Mouse (Mus musculus) CH12.LX (cell line): ENCODE measurements at regions not wholly inside any gene's neighbourhood (a gene's known extent, or its start where the extent isn't known, plus 50 kb on each side); places are given as distances from the start of the nearest gene placed in this dataset.

Source experiments
- DNase-seq: peaks from one replicate; pipeline ENCODE4 v3.0.0-alpha.2; 2013; ENCODE audit errors: extremely low read depth
- H3K27ac ChIP-seq: 2 replicates; pipeline ENCODE4 v1.5.1; 2012; ENCODE audit warnings: low read depth, mild to moderate bottlenecking, control low read depth, moderate library complexity; ENCODE audit not compliant: insufficient read depth
- H3K27me3 ChIP-seq: replicated peaks from 2 replicates; pipeline ENCODE3; 2012; ENCODE audit warnings: inconsistent platforms
- H3K36me3 ChIP-seq, 2 experiments: replicated peaks in 1 of 2; 2 replicates each; pipeline versions ENCODE3 to v1.6.1; 2012; ENCODE audit warnings: inconsistent platforms in 1 of 2, low read length in 1 of 2, mild to moderate bottlenecking in 1 of 2, mixed read lengths in 1 of 2, moderate library complexity in 1 of 2; ENCODE audit not compliant: control insufficient read depth in 1 of 2, insufficient read depth in 1 of 2
- H3K4me1 ChIP-seq, 2 experiments: 2 replicates each; pipeline ENCODE4 v1.6.1; 2012; ENCODE audit warnings: inconsistent platforms in 1 of 2, moderate library complexity in 1 of 2; ENCODE audit not compliant: insufficient read depth in 2 of 2, control insufficient read depth in 1 of 2
- H3K4me2 ChIP-seq: 2 replicates; pipeline ENCODE4 v1.6.1; 2012; ENCODE audit warnings: low read depth, mild to moderate bottlenecking, control low read depth; ENCODE audit not compliant: poor library complexity, insufficient read depth, severe bottlenecking
- H3K4me3 ChIP-seq, 3 experiments: fragments of 150-350 bp in 1 of 3; sonication (generic) in 1 of 3; replicated peaks in 1 of 3; 2 replicates each; pipeline versions ENCODE3 to v1.5.1; 2011 to 2012; ENCODE audit warnings: low read depth in 2 of 3, low read length in 2 of 3, mild to moderate bottlenecking in 2 of 3, moderate library complexity in 2 of 3, control low read depth in 1 of 3, improper control_type of control experiment in 1 of 3, inconsistent platforms in 1 of 3, mixed read lengths in 1 of 3; ENCODE audit not compliant: poor library complexity in 1 of 3
- H3K79me2 ChIP-seq: replicated peaks from 2 replicates; pipeline ENCODE4 v1.6.1; 2012; ENCODE audit warnings: mild to moderate bottlenecking, moderate library complexity; ENCODE audit not compliant: control insufficient read depth, poor library complexity, insufficient read depth, severe bottlenecking; ENCODE audit errors: extremely low read depth
- H3K9ac ChIP-seq: 2 replicates; pipeline ENCODE4 v1.6.1; 2012; ENCODE audit warnings: low read depth, mild to moderate bottlenecking, control low read depth, moderate library complexity; ENCODE audit not compliant: insufficient read depth
- H3K9me3 ChIP-seq: replicated peaks from 2 replicates; pipeline ENCODE3; 2012; ENCODE audit warnings: low read length, inconsistent platforms, mixed read lengths
- BHLHE40 ChIP-seq: IDR thresholded peaks from 2 replicates; pipeline ENCODE4 v1.6.1; 2011; ENCODE audit warnings: mild to moderate bottlenecking, low read depth, low read length, improper control_type of control experiment
- CHD1 ChIP-seq: IDR thresholded peaks from 2 replicates; pipeline ENCODE4 v1.6.1; 2012; ENCODE audit warnings: low read depth, low read length, improper control_type of control experiment, inconsistent platforms
- CHD2 ChIP-seq: IDR thresholded peaks from 2 replicates; pipeline ENCODE4 v1.6.1; 2011; ENCODE audit warnings: low read length, improper control_type of control experiment
- ELF1 ChIP-seq: IDR thresholded peaks from 2 replicates; pipeline ENCODE4 v1.6.1; 2014; ENCODE audit warnings: low read depth, mild to moderate bottlenecking, inconsistent platforms, low read length, improper control_type of control experiment
- EP300 ChIP-seq: IDR thresholded peaks from 2 replicates; pipeline ENCODE4 v1.6.1; 2011; ENCODE audit warnings: low read length, improper control_type of control experiment
- ETS1 ChIP-seq: conservative IDR thresholded peaks from 2 replicates; pipeline ENCODE4 v1.6.1; 2012; ENCODE audit warnings: low read depth, mild to moderate bottlenecking, inconsistent platforms, low read length, improper control_type of control experiment, moderate library complexity
- GABPA ChIP-seq: IDR thresholded peaks from 2 replicates; pipeline ENCODE4 v1.6.1; 2012; ENCODE audit warnings: low read depth, low read length, improper control_type of control experiment, inconsistent platforms; ENCODE audit not compliant: insufficient replicate concordance
- HCFC1 ChIP-seq: IDR thresholded peaks from 2 replicates; pipeline ENCODE4 v1.6.1; 2012; ENCODE audit warnings: low read depth, mild to moderate bottlenecking, inconsistent platforms, low read length, improper control_type of control experiment
- IRF4 ChIP-seq: IDR thresholded peaks from 2 replicates; pipeline ENCODE4 v1.6.1; 2014; ENCODE audit warnings: low read depth, mild to moderate bottlenecking, inconsistent platforms, low read length, improper control_type of control experiment
- JUN ChIP-seq: IDR thresholded peaks from 2 replicates; pipeline ENCODE4 v1.6.1; 2011; ENCODE audit warnings: low read depth, mild to moderate bottlenecking, low read length, improper control_type of control experiment, moderate library complexity; ENCODE audit not compliant: insufficient read depth
- JUND ChIP-seq: conservative IDR thresholded peaks from 2 replicates; pipeline ENCODE4 v1.6.1; 2011; ENCODE audit warnings: low read depth, low read length, improper control_type of control experiment
- KAT2A ChIP-seq: IDR thresholded peaks from 2 replicates; pipeline ENCODE4 v1.6.1; 2012; ENCODE audit warnings: low read length, improper control_type of control experiment, inconsistent platforms; ENCODE audit not compliant: insufficient replicate concordance
- MAFK ChIP-seq: IDR thresholded peaks from 2 replicates; pipeline ENCODE4 v1.6.1; 2011; ENCODE audit warnings: low read length, improper control_type of control experiment; ENCODE audit not compliant: insufficient replicate concordance
- MAZ ChIP-seq: IDR thresholded peaks from 2 replicates; pipeline ENCODE4 v1.6.1; 2012; ENCODE audit warnings: low read depth, mild to moderate bottlenecking, inconsistent platforms, low read length, improper control_type of control experiment, moderate library complexity
- MEF2A ChIP-seq: IDR thresholded peaks from 2 replicates; pipeline ENCODE4 v1.6.1; 2014; ENCODE audit warnings: low read depth, mild to moderate bottlenecking, inconsistent platforms, low read length, improper control_type of control experiment, borderline replicate concordance
- MXI1 ChIP-seq: IDR thresholded peaks from 2 replicates; pipeline ENCODE4 v1.6.1; 2011; ENCODE audit warnings: mild to moderate bottlenecking, low read depth, low read length, improper control_type of control experiment
- MYC ChIP-seq: IDR thresholded peaks from 2 replicates; pipeline ENCODE4 v1.6.1; 2011; ENCODE audit warnings: low read depth, mild to moderate bottlenecking, improper control_type of control experiment, low read length
- NRF1 ChIP-seq: IDR thresholded peaks from 2 replicates; pipeline ENCODE4 v1.6.1; 2014; ENCODE audit warnings: low read depth, mild to moderate bottlenecking, inconsistent platforms, low read length, improper control_type of control experiment, moderate library complexity
- PAX5 ChIP-seq: IDR thresholded peaks from 2 replicates; pipeline ENCODE4 v1.6.1; 2012; ENCODE audit warnings: low read length, inconsistent platforms, mixed read lengths
- POLR2A ChIP-seq: IDR thresholded peaks from 2 replicates; pipeline ENCODE4 v1.6.1; 2011; ENCODE audit warnings: low read depth, mild to moderate bottlenecking, improper control_type of control experiment, low read length
- RAD21 ChIP-seq: IDR thresholded peaks from 2 replicates; pipeline ENCODE4 v1.6.1; 2011; ENCODE audit warnings: low read depth, mild to moderate bottlenecking, low read length, improper control_type of control experiment, moderate library complexity
- RCOR1 ChIP-seq: conservative IDR thresholded peaks from 2 replicates; pipeline ENCODE4 v1.6.1; 2012; ENCODE audit warnings: low read depth, mild to moderate bottlenecking, inconsistent platforms, low read length, improper control_type of control experiment
- SIN3A ChIP-seq: IDR thresholded peaks from 2 replicates; pipeline ENCODE4 v1.6.1; 2012; ENCODE audit warnings: low read length, improper control_type of control experiment, inconsistent platforms
- TBP ChIP-seq: conservative IDR thresholded peaks from 2 replicates; pipeline ENCODE4 v1.6.1; 2011; ENCODE audit warnings: low read depth, low read length, improper control_type of control experiment
- UBTF ChIP-seq: IDR thresholded peaks from 2 replicates; pipeline ENCODE4 v1.6.1; 2012; ENCODE audit warnings: low read depth, mild to moderate bottlenecking, inconsistent platforms, low read length, improper control_type of control experiment, moderate library complexity
- USF1 ChIP-seq: IDR thresholded peaks from 2 replicates; pipeline ENCODE4 v1.6.1; 2014; ENCODE audit warnings: low read depth, mild to moderate bottlenecking, inconsistent platforms, low read length, improper control_type of control experiment
- USF2 ChIP-seq: conservative IDR thresholded peaks from 2 replicates; pipeline ENCODE4 v1.6.1; 2011; ENCODE audit warnings: low read depth, low read length, improper control_type of control experiment
- ZMIZ1 ChIP-seq: IDR thresholded peaks from 2 replicates; pipeline ENCODE4 v1.6.1; 2012; ENCODE audit warnings: low read depth, mild to moderate bottlenecking, inconsistent platforms, low read length, improper control_type of control experiment
- dilution Hi-C: fragments of 300-500 bp; cut with MboI; formaldehyde crosslinking; loops from 2 replicates; pipeline ENCODE4 v1.14.3; 2020; ENCODE audit warnings: low sequenced_read_pairs; ENCODE audit not compliant: extremely low pct_unique_long_range_greater_than_20kb, extremely low pct_ligation_motif_present
- in situ Hi-C: fragments of 300-500 bp; cut with MboI; formaldehyde crosslinking; loops from 3 replicates; pipeline ENCODE4 v1.14.3; 2019; ENCODE audit warnings: low sequenced_read_pairs, low pct_ligation_motif_present, low pct_unique_long_range_greater_than_20kb, mixed read lengths

DNA sequence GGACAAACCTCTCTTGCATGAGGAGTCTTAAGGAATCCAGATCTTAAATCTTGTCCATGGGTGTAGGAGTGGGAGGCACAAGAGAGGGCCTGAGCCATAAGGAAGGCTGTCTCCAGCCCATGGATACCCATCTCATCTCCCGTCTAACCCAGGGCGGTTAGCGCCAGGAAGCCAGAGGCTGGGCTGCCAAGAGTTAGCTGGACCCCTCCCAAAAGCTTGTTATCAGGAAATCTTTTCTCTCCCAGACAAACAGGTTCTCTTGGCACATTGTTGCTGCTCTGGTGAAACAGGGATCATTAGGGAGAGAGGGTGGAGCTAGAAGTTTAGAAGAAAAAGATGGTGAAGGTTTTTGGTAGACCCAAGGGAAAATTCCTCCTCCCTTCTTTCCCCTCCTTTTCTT lies 87.0 kb upstream of the Atp6ap2 start:
- H3K9ac ChIP-seq: no peak overlapping the region
- no peak overlapping the region for H3K4me2 ChIP-seq
- no peaks in the 10 kb centered on the region for H3K36me3 ChIP-seq
- no peaks in the 10 kb centered on the region for H3K79me2 ChIP-seq
- in situ Hi-C loops: no loop called here
- no peak overlapping the region for H3K27ac ChIP-seq
- H3K4me3 ChIP-seq: no peak overlapping the region
- no peak for DNase-seq
- dilution Hi-C loops: no loop called here
- TF ChIP-seq MAFK (no peak), CHD2 (no peak), USF2 (no peak), PAX5 (no peak), MEF2A (no peak), MYC (no peak), MXI1 (no peak), USF1 (no peak), KAT2A (no peak), JUND (no peak), HCFC1 (no peak), SIN3A (no peak), RCOR1 (no peak), IRF4 (no peak), EP300 (no peak)
- no peaks in the 10 kb centered on the region for H3K27me3 ChIP-seq
- H3K4me1 ChIP-seq: no peaks in the 10 kb centered on the region
- no peaks in the 10 kb centered on the region for H3K9me3 ChIP-seq

DNA sequence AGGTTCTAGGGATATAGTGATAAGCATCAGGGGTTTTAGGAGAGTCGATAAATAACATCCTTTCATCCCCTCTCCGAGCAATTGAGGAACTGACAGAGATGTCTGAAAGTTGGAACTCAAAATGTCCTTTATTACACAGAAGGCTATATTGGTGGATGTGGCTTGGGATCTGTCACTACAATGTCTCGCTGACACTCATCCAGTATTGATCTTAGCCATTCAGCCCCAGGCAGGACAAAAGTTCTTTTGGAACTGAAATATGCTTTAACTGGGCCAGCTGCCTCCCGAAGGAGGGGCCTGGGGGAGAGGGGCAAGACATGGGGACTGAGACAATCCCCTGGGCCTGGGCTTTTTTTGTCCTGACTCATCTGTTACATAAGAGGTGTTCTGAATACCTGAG lies 85.2 kb upstream of the Atp6ap2 start:
- no peak for TF ChIP-seq MEF2A
- no peak for TF ChIP-seq RAD21
- TF ChIP-seq MAZ: no peak
- TF ChIP-seq ELF1: no peak
- no peak for TF ChIP-seq TBP
- TF ChIP-seq POLR2A: no peak
- TF ChIP-seq GABPA: no peak
- no peak for TF ChIP-seq CHD1
- no peak for TF ChIP-seq ZMIZ1
- no peak for TF ChIP-seq RCOR1
- no peak for TF ChIP-seq UBTF
- TF ChIP-seq NRF1: no peak
- no peak for TF ChIP-seq BHLHE40
- no peak for TF ChIP-seq JUN
- TF ChIP-seq EP300: no peak
- no peak for TF ChIP-seq MYC
- TF ChIP-seq ETS1: no peak
- Histone ChIP-seq H3K27ac (no peak overlapping the region), H3K4me1 (no peaks in the 10 kb centered on the region), H3K4me3 (no peak overlapping the region), H3K9me3 (no peaks in the 10 kb centered on the region), H3K27me3 (no peaks in the 10 kb centered on the region), H3K79me2 (no peaks in the 10 kb centered on the region), H3K4me2 (no peak overlapping the region), H3K9ac (no peak overlapping the region), H3K36me3 (no peaks in the 10 kb centered on the region)
- in situ Hi-C loops (no loop called here), dilution Hi-C loops (no loop called here)
- DNase-seq: no peak
